Mouse (Mus musculus): ENCODE measurements around the gene Eif3g.

The Eif3g gene

DNA sequence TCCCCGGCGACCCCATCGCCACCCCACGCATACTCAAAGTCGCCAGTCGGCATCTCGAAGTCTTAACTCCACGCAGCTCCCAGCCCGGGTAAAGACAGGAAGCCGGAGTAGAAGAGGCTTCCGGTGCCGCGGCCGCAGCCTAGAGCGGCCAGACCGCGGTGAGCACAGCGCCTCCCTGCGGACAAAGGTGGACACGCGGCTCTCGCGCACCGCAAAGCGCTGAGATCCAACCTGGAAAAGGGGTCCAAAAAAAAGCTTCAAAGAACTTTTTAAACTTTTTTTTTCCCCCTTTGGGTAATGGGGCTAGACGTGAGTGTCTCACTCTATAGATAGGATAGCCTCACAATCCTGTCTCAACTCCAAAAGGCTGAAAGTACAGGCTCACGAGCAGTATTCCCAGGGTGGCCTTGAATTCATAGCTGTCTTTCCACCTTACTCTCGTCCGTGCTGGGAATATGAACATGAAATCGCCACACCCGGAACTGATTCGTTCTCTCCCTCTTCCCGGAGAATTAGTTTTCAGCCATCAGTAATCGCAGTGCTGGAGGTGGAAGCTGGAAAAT lies at the start of gene Eif3g:
Gene Eif3g (minus strand): TSS at position 113 of the 563 bp plus-strand sequence.
- peak; percentile 85 for DNase-seq (ENCODE audit: low spot score)

DNA sequence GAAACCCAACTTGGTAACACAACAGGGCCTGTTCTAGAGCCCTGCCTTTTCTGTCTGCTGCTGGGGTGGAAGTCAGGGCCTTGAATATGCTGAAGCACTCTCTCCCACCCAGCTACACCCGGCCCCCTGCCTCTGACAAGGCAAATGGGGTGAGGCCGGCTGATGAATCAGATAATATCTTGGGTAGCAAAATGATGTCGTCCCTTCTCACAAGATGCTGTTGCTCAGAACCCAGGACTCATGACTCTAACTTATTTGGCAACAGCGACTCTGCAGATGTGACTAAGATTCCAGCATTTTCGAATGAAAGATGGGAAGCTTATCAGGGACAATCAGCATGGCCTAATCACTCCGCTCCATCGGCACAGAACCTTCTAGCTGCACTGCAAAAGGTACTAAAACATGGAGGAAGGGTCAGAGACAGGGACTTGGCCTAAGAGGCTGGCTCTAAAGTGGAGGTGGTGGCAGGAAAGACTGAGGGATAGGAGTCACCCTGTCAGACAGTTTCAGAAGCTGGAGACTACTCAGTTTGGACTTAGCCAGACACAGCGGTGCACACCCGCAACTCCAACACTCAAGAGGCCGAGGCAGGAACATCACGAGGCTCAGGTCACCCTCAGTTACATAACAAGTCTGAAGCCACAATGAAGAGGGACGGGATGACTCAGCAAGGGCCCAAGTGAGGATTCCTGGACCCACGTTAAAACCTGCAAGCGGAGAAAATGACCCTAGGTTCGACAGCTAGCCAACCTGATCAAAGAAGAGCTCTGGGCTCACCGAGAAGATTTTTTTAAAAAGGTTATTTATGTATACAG lies 47.9 kb upstream of the Eif3g start:
- DNase-seq (ENCODE audit: low spot score): no peak

DNA sequence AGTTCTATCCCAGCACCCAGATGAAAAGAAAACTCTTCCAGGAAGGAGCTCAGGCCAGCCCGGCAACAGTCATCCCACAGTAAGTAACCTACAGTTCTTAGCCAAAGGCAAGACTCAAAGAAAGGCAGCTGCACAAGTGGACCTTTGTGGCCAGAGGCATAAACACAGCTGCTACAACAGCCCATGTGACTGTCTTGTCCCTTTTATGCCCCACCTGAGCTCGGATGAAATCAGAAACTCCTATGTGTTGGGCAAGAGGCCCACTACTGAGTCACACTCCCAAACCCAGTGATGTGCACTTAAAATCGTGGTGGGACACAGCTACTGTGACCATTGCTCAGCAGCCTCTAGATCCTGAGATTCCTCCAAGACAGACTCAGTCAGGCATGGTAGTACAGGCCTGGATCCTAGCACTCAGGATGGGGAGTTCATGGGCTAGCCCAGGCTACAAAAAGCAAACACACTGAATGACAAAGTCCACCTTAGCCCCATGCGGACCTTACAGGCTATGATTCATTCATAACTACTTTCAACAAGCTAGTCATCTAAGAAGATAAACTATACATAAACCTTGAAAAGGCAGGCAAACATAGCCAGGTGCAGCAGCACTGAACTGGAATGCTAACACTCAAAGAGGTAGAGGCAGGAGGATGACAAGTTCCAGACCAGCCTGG lies 46.4 kb upstream of the Eif3g start:
- DNase-seq (ENCODE audit: low spot score): no peak

DNA sequence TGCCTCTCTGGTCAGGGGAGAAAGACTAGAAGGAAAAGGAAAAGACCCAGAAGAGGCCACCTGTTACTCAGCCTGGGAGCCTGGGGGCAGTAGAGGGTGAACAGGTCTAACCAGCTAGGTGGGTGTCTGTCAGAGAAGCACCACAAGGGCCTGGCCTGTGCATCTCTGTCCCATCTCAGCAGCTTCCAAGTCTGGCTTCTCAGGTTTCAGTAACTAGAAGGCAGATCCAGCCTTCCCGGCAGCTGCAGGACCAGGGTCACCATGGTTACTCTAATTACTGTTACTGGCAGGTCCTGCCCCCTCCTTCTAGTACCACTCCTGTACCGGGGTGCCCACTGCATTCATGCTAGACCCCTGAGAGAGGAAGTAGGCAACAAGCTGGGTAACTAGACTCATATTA lies 45.5 kb upstream of the Eif3g start:
- no peak for DNase-seq (ENCODE audit: low spot score)

DNA sequence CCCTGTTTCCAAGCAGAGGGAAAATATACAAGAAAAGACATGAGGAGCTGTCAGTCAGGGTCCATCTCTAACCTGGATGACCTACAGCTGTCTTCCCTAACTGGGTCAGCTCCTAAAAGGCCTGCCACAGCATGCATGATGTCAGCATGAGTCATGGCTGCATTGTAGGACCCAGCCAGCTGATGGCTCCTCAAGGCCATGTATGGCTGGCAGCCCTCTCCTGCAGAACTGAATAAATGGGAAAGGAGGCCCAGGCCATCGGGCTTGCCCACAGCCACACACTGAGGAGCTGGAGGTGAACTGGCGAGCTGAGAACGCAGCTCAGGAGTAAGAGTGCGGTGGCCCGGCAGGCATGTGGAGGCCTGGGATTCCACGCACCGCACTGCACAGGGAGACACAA lies 45.0 kb upstream of the Eif3g start:
- DNase-seq (ENCODE audit: low spot score): no peak

DNA sequence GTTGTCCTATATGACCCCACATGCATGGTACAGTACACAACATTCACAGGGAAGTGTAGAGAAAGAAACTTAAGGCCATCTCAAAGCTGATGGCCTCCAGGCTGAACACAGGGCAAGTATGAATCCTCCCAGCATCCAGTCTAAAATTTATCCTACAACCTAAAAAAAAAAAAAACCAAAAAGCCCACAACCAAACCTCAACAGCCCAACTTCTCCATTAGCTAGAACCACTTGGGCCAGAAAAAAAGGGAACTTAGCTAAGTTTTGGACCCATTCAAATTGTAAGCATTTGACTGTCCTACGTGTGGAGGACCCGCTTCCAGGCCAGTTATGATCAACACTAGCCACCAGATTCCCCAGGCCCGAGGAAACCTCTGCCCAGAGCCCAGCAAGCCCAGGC lies 24.8 kb upstream of the Eif3g start:
- DNase-seq (ENCODE audit: low spot score): no peak

DNA sequence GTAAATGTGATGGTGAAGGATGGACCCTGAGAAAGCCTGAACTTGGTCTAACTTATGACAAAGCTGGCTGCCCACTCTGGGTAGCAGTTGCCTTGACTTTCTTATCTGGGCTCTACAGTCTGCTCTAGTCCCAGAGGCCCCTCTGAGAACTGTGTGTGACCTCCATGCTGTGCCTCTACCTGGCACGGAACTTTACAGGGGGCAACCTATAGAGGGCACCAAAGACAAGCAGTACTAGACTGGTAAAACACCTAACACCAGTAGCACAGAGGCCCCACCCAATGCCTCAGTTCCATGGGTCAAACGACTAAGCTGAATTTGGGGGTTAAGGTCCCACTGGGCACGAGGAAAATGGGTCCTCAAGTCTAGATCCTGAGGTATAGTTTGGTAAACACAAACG lies 17.7 kb upstream of the Eif3g start:
- no peak for DNase-seq (ENCODE audit: low spot score)

DNA sequence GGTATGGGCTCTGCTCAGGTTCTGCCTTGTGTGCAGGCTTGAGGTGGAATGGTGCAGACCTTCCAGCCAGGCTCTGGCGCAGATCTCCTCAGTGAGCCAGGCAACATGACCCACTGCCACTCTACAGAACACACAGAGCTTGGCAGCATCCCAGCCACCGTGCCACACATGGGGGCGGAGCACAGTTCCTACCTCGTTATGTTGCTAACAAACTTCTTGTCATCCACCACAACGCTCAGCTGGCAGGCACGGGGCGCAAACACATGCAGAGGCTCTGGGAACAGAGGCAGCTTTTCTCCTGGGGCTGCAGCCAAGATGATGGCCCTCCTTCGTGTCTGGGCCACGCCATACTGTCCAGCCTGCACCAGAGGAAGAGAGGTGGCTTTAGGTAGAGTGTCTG lies 11.5 kb upstream of the Eif3g start:
- peak; percentile 60 for DNase-seq (ENCODE audit: low spot score)

DNA sequence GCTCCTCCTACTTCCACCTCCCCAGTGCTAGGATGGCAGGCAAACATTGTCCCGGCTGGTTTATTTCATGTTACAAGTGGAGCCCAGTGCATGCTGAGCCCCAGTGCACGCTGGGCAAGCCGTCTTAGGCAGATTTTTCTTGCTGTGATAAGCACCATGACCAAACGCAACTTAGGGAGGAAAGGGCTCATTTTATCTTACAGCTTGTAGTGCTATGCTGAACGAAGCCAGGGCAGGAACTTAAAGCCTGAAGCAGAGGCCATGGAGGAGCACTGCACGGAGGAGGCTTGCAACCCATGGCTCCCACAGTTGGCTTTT lies 3.7 kb upstream of the Eif3g start:
- DNase-seq (ENCODE audit: low spot score): no peak

DNA sequence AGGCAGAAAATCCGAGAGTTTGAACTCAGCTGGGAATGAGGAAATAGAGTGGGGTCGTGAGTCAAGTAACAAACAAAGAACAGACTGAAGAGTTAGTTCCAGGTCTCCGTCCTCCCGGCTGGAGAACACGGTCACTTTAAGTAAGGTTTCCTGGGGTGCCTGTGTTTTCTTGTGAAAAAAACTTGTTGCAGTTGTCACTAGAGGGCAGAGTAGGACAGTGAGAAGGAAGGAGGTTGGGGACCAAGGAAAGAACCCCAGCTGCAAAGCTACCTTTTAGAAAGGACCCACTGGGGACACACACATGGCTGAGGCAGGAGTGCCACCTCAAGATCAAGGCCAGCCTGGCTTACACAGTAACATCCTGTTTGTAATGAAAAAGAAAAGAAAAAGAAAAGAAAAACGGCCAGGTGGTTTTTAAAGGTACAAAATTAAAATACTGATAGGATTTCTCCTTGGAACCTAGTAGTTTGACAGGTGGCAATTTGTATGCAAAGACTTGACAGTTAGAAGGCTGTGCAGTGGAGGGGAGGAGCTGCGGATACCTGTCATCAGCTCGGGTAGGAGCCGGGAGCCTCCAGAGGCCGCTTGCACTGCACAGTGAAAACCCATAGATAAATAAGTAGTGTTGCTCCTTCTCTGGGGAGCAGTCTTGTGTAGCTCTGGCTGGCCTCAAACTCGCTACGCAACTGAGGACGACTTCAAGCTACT lies 3.2 kb upstream of the Eif3g start:
- DNase-seq (ENCODE audit: low spot score): peak; percentile 53

DNA sequence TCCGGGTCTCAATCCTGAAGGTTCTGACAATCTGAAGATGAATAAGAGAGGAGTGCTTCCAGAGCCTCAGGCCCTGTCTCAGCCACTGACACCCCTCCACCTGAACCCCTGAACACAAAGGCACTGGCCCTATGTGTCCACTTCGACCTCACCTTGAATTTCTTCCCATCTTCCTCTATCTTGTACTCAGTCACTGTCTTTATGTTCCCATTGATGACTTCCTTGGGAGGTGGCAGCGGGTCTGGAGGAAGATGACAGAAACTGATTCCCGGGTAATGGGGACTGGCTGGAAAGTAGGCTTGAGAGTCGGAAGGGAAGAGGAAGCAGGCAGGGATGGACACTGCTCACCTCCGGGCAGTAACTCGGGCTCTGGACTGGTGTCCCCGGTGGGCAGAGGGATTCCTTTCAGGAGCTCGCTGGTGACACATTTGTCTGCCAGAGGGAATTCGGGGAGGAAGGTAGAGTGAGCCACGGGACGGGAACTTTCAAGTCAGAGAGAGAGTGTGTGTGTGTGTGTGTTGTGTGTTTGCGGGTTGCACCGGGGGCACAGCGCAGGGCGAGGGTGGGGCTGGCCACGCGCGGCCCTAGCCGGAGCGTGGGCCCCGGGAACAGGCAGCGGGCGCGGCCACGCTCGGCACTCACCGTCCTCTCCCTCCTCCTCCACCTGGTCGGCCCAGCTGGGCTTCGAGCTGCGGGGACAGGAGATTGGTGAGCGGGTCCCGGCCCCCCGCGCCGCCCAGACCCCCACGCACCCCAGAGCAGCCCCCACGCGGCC lies 500 bp downstream of the Eif3g start:
- DNase-seq (ENCODE audit: low spot score): no peak

DNA sequence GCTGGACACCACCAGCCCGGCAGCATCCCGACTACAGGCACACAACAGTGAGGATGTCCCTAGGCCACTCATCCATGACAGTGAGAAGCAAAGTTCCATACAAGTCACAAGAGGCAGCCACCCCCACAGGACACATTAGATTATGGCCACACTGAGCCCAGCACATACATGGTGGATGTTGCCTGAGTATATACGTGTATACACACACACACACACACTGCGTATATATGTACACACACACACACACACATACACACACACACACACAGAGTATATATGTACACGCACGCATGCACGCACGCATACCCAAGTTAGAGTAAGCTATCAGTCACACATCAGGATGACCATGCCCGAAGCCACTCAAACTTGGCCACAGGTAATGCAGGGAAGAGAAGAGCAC lies 3.0 kb downstream of the Eif3g start:
- DNase-seq (ENCODE audit: low spot score): no peak

DNA sequence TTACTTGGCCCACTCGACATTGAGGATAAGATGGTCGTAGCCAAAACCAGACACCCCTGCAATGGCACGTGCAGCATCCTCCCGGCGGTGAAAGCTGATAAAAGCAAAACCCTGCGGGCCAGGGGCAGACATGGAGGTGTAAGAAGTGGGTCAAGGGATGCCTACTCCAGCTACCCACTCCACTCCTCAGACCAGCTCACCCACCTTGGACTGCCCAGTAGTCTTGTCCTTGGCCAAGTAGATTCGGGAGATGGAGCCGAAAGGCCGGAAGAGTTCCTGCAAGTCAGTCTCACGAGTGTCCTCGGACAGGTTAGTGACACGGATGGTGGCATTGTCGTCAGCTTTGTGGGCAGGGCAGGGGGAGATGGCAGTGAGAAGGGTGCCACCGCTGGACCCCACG lies 3.8 kb downstream of the Eif3g start:
- no peak for DNase-seq (ENCODE audit: low spot score)

DNA sequence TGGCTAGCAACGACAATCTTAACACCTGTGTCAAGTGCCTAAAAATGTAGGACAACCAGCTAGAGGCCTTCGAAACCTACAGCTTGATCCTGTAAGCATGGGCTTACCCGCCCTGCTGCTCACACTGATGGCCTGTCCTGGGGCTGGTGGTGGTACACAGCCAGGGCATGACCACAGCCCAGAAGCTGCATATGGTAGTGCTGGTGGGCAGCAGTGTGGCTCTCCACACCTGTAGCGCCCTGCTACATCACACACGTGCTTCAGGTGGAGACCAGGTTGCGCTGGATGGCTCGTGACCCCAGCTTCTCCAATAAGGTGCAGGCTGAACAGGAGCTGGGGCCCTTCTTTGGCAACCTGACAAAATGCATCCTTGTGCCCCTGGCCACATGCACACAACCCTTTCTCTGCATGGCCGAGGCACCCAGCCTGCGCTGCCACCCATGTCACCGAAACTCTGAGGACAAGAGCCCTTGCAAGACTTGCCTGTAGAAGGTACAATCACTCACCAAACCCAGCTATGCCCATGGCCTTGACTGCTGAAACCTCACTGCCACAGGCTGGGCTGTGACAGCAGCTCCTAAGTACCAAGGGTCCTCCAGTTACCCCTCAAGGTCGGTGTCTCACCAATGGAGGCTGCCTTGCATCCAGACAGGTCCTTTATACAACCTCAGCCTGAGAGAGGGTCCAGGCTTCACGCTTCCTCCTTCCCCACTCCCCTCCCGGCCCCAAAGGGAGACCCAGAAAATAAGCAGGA lies 4.7 kb downstream of the Eif3g start:
- DNase-seq (ENCODE audit: low spot score): no peak

DNA sequence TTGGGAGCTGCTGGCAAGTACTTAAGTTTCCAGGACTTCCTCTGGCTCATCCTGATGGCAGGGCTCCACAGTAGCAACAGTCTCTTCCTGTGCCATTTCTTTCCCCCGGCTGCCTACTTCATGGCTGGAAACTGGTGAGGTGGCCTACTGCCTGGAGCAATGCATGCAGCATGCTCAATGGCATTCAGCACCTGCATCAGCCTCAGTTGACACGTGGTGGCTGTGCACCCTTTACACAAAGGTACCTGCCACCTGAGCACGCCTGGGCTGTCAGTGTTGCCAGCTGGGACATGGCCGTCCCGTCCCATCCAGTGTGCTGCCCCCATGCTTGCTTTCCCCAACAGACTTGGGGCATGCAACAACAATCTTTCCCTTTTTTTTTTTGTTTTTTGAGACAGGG lies 5.4 kb downstream of the Eif3g start:
- DNase-seq (ENCODE audit: low spot score): no peak

DNA sequence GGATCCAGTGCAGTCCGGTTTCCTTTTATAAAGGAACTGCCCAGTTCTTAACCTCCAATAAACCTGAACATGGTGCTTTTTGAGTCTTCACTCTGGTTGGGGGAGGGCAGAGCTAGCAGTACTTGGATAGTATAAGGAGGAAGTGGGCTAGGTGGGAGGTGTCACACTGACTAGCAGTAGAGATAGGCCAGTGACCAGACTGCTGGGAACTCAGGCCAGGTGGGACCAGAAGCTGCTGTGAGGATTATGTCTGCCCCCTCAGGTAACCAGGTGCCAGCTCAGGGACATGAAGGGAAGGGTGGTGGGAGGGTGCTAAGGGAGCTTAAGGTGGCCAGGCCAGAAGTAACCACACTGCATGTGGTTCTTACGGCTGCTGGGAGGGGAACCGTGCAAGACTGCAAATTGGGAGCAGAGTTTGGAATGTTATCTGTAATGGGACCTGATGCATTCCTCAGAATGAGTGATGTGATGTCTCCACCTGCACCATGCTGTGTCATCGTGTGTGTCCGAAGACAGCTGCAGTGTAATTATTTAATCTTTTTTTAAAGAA lies 6.2 kb downstream of the Eif3g start:
- DNase-seq (ENCODE audit: low spot score): no peak

DNA sequence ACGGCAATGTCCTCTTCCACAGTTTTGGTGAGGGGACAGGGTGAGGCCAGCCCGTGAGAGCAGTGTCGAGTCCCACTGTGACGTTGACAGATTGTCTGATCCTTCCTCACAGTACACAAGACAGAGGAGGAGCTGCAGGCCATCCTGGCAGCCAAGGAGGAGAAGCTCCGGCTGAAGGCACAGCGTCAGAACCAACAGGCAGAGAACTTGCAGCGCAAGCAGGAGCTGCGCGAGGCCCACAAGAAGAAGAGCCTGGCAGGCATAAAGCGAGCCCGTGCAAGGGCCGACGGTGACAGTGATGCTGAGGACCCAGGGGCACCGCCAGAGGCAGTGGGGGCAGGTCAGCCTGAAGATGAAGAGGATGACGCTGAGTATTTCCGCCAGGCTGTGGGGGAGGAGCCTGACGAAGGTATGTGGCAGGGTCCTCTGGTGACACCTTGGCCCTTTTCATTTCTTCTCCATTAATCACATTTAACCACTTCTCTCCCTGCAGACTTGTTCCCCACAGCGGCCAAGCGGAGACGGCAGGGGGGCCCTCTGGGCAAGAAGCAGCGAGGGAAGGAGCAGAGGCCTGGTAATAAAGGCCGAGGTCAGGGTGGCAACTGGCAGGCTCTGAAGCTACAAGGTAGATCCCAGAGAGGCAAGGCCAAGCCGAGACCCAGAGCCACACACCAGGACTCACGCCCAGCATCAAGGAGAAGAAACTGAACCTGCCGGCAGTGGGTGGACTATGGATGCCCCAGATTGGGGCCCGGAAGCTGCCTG lies 6.9 kb downstream of the Eif3g start:
- no peak for DNase-seq (ENCODE audit: low spot score)

DNA sequence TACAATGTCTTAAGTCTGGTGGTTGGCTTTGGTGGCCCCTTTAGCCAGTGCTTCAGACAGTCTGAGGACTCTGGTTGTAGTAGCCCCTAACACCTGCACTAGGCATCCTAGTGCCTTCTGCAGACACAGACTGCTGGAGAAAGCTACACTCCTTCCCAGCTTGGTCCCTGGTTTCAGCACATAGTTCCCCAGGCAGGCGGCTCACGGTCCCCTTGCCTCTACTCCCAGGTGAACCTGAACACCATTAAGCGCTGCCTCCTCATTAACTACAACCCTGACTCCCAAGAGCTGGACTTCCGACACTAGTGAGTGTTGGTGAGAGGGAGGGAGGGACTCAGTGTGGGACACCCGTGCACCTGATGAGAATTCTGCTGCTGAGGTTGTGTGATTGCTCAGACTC lies 8.0 kb downstream of the Eif3g start:
- no peak for DNase-seq (ENCODE audit: low spot score)

DNA sequence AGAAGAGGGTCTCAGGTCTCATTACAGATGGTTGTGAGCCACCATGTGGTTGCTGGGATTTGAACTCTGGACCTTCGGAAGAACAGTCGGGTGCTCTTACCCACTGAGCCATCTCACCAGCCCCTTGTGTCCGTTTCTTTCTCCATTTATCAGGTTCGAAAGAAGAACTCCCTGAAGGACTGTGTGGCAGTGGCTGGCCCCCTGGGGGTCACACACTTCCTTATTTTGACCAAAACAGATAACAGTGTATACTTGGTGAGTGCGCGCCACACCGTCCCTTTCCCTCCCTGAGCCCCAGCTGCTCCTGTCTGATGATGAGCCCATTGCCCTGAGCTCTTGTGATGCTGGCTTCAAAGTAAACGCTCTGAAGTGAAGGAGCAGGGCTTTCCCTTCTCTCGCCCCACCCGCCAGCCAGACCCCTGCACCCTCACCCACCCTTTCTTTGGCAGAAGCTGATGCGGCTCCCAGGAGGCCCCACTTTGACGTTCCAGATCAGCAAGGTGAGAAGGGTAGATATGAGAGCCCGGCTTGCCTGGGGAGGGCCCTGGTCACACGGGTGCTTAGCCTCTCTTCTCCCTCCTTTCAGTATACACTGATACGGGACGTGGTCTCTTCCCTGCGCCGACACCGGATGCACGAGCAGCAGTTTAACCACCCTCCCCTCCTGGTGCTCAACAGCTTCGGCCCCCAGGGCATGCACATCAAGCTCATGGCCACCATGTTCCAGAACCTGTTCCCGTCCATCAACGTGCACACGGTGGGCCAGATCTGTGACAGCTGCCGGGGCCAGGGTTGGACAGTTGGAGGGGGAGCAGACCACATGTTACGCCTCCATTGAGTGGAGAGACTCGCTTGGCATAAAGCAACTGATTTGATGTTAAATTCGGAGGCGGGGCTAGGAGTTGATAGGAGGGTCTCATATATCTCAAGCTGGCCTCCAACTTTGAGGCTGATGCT lies 9.0 kb downstream of the Eif3g start:
- no peak for DNase-seq (ENCODE audit: low spot score)
